Mouse (Mus musculus): ENCODE measurements around the gene Tmem254a. TPM values are rescaled to one million over a fixed set of nuclear protein-coding genes. Genes with fewer than 3 reads are reported as not detected.
A peak's percentile ranks its signal among the peaks of the same experiment; 100 is the strongest.
"Not testable (repeated sequence)": the region's sequence is repeated elsewhere in the genome, so short reads cannot be mapped to it uniquely, and the experiment has no call there.

Tmem254a gene
- total RNA-seq (2021) = 10 to 100 TPM in 1 of 2 experiments, 1 to 10 TPM in 1; 7.7 to 10.5 TPM
- long read RNA-seq, experiment 1, transcript Tmem254a-204 (4 exons, 2,147 nt) = major isoform, 17 of 20 reads
- long read RNA-seq, experiment 1, partial matches to known transcripts = 0 of 20 reads
- long read RNA-seq, experiment 1, other reads (novel, unspliced or antisense) = 1 of 20 reads
- long read RNA-seq, experiment 2, transcript Tmem254a-204 (4 exons, 2,147 nt) = major isoform, 13 of 17 reads
- long read RNA-seq, experiment 2, partial matches to known transcripts = 0 of 17 reads
- long read RNA-seq, experiment 2, other reads (novel, unspliced or antisense) = 0 of 17 reads

GRCm38 (mm10) chr14:25927562-25927881 lies at the start of gene Tmem254a:
Tmem254a (minus strand) TSS chr14:25927672.
- DNase-seq (ENCODE audit: low spot score in 2 of 2) = not testable (repeated sequence)

- DNase-seq (ENCODE audit: low spot score in 2 of 2) = not testable (repeated sequence)
Measured at GRCm38 (mm10) chr14:25957861-25958260, 30.4 kb upstream of the Tmem254a start.

DNA sequence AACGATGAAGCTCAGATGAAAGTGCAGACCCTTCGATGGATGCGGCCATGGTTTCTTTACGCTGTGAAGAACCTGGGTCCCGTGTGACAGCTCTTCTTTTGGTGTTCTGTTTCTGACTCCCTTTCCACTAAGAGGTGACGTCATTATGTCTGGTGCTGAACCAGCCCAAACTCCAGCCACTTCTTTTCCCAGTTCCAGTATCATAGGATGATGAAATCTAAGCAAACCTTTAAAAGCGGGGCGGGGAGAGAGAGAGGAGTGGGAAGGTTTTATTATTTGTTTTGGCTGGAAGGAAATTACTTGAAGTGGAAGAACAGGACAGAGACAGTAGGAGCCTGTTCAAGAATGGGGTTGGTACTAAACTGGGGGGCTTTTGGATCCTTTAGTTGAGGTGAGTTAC lies 10.5 kb upstream of the Tmem254a start, which contains the start of gene Cphx1:
TSS of gene Cphx1 (plus strand) at position 301 of the 400 bp plus-strand sequence.
- DNase-seq (ENCODE audit: low spot score in 2 of 2) = not testable (repeated sequence)

- DNase-seq (ENCODE audit: low spot score in 2 of 2) = not testable (repeated sequence)
Measured at GRCm38 (mm10) chr14:25936867-25937630, 9.6 kb upstream of the Tmem254a start.

DNA sequence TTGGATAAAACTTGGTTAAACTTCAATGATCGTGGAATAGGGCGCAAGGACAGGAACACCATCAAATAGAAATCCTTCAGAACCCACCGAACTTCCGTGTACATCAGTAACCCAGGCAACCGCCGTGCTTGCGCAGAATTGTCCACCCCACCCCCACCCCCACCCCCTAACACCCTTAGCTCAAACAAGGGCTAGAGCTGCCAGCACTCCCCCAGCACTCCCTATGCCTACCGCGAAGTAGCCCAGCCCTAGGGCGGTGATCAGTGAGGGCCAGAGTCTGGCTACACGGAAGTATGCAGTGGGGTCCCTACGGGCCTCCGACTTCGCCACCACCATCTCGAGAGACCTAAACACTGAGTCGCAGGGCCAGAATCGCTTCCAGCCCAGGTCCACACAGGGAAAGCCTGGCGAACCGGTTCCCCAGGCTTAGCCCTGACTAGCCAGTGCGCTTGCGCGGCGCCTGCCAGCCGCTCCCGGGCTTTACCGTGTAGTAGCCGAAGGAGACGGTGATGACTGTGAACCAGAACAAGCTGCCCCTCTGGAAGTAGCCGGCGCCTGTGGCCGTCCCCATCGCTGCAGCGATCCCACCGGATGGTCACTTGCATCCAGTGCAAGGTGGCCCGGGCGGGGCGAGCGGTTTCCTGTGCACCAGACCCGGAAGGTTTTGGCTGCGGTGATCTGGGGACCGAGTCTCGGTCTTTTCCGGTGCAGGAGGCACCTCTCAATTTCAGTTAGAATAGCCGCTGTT lies 484 bp downstream of the Tmem254a start:
- DNase-seq (ENCODE audit: low spot score in 2 of 2) = not testable (repeated sequence)

DNA sequence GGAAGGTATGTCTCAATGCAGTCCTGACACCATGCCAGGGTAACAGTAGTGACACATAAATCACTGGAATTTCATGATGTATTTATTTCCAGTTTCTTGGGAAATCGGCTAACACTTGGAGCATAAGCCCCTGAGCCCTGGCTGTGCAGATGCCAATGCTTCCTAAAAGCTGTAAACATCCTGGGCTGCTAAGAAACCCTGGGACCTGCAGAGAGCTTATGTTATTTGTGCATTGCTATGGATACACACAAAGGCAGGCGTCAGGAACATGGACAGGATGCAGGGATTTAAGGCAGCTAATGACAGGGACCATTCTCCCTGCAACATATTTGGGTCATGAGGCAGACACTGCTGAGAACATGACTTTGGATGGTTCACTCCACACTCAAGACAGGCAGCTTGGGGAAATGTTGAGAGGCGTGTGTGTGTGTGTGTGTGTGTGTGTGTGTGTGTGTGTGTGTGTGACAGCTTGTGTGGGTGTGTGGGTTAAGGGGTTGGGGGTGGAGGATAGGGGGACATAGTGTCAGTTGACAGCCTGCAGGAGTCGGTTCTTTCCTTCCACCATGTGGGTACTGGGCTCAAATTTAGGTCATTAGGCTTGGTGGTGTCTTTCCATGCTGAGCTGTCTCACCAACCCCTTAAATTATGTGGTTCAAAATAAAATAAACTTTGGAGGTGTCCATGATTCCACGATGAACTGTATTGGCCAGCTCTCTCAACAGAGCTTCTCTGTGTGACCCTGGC lies 8.9 kb downstream of the Tmem254a start:
- not testable (repeated sequence) for DNase-seq (ENCODE audit: low spot score in 2 of 2)

- DNase-seq (ENCODE audit: low spot score in 2 of 2) = not testable (repeated sequence)
Measured at GRCm38 (mm10) chr14:25908976-25909375, 18.5 kb downstream of the Tmem254a start.

DNA sequence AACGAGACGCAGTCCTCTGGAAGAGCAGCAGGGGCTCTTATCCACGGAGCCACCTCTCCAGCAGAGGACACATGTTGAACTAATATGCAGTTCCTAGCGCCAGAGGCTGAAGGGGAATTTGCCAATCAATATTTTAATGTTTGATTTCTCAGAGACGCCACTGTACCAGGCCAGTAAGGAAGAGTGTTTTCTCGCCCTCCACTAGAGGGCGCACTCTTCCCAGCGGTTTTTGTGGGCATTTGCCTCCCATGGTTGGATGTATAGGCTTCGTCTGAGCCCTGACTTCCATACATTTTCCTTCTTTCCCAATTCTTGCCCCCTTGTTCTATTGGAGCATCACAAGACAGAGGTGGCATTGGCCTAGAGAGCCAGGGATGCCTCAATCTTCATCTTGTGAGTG lies 20.2 kb downstream of the Tmem254a start:
- DNase-seq (ENCODE audit: low spot score in 2 of 2) = not testable (repeated sequence)

GRCm38 (mm10) chr14:25905243-25905642 lies 22.2 kb downstream of the Tmem254a start:
- peak; percentile 1 for DNase-seq (ENCODE audit: low spot score in 2 of 2)

DNA sequence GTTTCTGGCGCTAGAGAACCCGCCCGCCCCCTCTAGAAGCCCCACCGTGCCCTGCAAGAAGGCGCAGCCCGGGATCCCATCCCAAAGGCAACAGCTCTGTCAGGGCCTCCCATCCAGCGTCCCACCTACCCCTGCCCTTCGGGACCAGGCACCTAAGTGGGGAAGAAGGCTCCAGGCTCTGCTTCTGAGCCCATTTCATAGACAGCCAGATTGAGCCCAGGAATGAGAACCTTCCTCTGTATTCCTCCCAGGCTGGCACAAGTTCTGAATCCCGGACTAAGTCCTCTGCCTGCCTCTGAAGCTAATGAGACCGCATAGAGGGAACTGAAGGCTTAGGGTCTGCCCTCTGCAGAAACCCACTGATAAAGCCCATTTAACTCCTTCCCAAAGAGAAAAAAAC lies 24.5 kb downstream of the Tmem254a start, which contains the start of gene Plac9a:
TSS of gene Plac9a (minus strand) at position 101 of the 400 bp plus-strand sequence.
- not testable (repeated sequence) for DNase-seq (ENCODE audit: low spot score in 2 of 2)

DNA sequence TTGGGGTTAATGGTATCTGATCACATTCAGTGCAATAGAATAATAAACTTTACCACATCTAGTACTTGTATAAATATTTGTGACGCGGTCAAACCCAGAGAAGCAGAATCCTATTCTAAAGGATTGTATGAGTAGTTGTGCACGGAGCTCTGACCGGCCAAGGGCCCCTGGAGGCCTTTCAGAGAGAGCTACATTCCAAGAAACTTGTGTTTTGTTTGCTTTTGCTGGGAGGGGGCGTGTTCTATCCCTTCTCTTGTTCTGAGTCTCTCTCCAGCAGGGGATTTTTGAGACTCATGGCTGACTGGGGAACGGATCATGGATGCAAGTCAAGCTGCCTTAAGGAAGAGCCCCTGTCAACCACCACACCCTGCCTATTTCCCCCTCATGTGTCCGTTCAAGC lies 31.8 kb downstream of the Tmem254a start:
- not testable (repeated sequence) for DNase-seq (ENCODE audit: low spot score in 2 of 2)

GRCm38 (mm10) chr14:25894566-25894965 lies 32.9 kb downstream of the Tmem254a start:
- not testable (repeated sequence) for DNase-seq (ENCODE audit: low spot score in 2 of 2)

GRCm38 (mm10) chr14:25885886-25886285 lies 41.6 kb downstream of the Tmem254a start:
- DNase-seq (ENCODE audit: low spot score in 2 of 2) = not testable (repeated sequence)

DNA sequence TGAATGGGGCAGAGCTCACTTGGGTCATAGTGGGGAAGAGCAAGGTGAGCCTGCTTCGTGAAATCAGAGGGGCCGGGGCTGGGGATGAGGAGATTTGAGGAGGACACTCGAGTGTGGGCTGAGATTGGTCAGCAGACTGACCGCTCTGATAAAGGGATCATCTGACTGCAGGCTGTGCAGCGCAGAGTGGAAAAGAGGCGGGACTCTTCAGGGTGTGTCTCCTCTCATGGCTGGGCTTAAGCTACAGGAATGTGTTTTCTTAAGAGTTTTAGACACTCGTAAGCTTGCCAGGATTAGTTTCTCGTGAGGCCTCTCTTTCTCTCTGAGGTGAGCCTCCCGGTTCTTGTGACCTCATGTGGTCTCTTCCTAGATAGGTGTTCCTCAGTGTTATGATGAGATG lies 45.7 kb downstream of the Tmem254a start:
- DNase-seq (ENCODE audit: low spot score in 2 of 2) = not testable (repeated sequence)

GRCm38 (mm10) chr14:25876640-25877039 lies 50.8 kb downstream of the Tmem254a start:
- DNase-seq (ENCODE audit: low spot score in 2 of 2) = not testable (repeated sequence)

Other genes with a start within 250 kb of the Tmem254a start
- gene Ppif, start 233.5 kb downstream of the Tmem254a start, total RNA-seq (2021) = 10 to 100 TPM; 25.4 to 25.6 TPM
- 10 to 100 TPM; 47.4 to 47.7 TPM for gene Zcchc24, start 158.6 kb downstream of the Tmem254a start, total RNA-seq (2021)
- gene Anxa11, start 85.5 kb downstream of the Tmem254a start, total RNA-seq (2021) = 10 to 100 TPM; 45.7 to 45.8 TPM
- gene Plac9a, start 24.6 kb downstream of the Tmem254a start, total RNA-seq (2021) = not detected
- gene Cphx1, start 10.6 kb upstream of the Tmem254a start, total RNA-seq (2021) = not detected
- under 1 TPM; 0.28 to 0.61 TPM for gene Duxbl1, start 50.9 kb upstream of the Tmem254a start, total RNA-seq (2021)
- gene Gm9780, start 115.0 kb upstream of the Tmem254a start, total RNA-seq (2021) = 1 to 10 TPM; 3.4 to 8.0 TPM
- gene Tmem254c, start 139.7 kb upstream of the Tmem254a start, total RNA-seq (2021) = 10 to 100 TPM; 12.1 to 14.3 TPM
- not detected for gene Cphx2, start 153.8 kb upstream of the Tmem254a start, total RNA-seq (2021)
- not detected for gene Cphx3, start 154.6 kb upstream of the Tmem254a start, total RNA-seq (2021)
- gene Duxbl2, start 190.7 kb upstream of the Tmem254a start, total RNA-seq (2021) = under 1 TPM in 1 of 2 experiments, not detected in 1; 0.26 TPM

Data from left cerebral cortex, adult 18-20 months (tissue).